Mouse (Mus musculus) neutrophil, adult 5-6 weeks (primary cell): ENCODE data around the gene Ptpn14. TPM values are rescaled to one million over a fixed set of nuclear protein-coding genes. Genes with fewer than 3 reads are reported as not detected.
A peak's percentile ranks its signal among the peaks of the same experiment; 100 is the strongest.

Experiments used
- ATAC-seq: fragments of 151-379, 151-347 bp; 2 replicates; pipeline ENCODE4 v1.8.0; 2017; ENCODE audit warnings: mild to moderate bottlenecking, moderate TSS enrichment; ENCODE audit not compliant: insufficient number of reproducible peaks, poor library complexity, low FRiP score, severe bottlenecking; ENCODE audit errors: extremely low read depth
- total RNA-seq: library from RNA; stranded (forward); fragments of 200-1000 nt; gene quantifications from 2 replicates; pipeline ENCODE4 v1.2.3, GENCODE M21; 2017

Ptpn14 gene
- total RNA-seq, 1 experiment from 2014 or later: 1.3 TPM

DNA sequence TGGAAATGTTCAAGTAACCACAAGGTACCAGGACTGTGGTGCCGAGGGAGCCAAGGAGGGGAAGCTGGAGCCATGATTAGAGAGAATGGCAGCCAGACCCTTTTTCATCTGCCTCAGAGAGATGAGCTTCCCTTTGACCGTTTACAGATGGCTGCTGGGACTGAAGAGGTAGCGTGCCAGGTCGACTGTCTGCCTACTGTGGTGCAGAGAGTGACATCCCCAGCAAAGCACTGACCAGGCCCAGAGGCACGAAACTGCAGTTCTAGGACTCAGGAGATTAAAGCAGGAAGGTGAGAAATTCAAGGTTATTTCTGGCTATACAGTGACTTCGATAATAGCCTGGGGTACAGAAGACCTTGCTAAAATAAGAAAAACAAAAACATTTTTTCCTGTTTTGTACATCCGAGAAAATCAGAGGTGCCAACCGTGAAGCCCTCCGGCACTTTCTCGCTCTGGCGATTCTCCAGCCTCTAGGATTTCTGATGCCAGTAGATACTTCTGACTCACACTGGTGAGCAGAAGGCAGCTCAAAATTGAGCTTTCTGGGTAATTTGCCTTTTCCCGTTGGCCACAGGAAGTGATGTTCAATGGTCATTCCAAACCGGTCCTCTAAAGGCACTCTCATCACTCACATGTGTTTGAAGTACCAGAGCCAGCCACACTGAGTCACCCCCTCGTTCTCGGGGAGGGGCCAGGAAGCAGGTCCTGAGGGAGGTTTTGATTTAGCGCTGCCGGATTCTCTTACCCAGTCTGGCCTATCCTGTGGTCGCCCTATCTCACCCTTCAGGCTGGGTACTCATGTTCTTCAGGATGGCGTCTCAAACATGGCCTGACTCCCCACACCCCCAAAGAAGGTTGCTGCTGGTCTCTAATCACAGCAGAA, 11.9 kb upstream of the Ptpn14 start:
- 0 out of 2 replicates have a peak, but pooled peaks have one; percentile 13 for ATAC-seq

DNA sequence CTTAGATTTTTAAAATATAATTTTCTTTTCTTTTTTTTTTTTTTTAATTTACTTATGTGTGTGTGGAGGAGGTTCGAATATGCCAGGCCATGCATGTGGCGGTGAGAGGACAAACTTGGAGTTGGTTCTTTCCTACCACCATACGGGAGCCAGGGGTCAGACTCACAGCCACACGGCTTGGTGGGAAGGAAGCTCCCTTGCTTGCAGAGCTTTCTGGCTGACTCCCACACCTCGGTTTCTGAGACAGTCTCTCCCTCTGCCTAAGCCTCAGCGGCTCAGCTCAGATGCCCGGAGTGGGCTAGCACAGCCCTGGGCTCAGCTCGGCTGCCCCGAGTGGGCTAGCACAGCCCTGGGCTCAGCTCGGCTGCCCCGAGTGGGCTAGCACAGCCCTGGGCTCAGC, 10.5 kb upstream of the Ptpn14 start:
- no peak for ATAC-seq

DNA sequence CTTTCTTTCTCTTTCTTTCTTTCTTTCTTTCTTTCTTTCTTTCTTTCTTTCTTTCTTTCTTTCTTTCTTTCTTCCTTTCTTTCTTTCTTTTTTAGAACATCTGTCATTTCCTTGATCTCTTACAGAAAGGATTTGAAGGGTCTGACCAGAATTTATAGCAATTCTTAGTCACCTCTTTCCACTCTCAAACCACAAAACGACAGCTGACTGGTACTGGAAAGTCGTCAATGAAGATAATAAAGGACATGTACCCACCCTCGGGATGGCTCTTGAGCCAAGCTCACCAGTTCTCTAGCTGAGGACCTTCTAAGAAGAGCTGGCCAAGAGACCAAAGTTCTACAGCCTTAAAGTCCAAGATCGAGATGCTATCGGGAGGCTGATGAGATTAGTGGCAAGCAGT, 9.5 kb upstream of the Ptpn14 start:
- ATAC-seq: no peak

DNA sequence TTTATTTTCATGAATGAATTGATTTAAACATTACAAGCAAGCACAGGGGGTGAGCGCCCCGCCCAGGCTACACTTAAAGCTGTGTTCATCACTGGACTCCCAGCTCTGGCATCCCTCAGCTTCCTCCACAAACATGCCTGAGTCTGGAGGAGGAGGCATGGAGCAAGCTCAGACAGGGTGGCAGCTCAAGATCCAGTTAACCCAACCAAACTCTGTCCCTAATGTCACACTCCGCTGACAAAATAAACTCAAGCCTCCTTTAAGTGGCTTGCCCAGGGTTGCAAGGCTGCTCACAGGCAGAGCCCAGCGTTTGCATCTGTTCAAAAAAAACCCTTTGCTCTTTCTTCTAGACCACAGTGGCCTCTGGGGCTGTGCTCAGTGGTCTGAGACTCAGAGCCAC, 1.9 kb upstream of the Ptpn14 start:
- no peak for ATAC-seq

DNA sequence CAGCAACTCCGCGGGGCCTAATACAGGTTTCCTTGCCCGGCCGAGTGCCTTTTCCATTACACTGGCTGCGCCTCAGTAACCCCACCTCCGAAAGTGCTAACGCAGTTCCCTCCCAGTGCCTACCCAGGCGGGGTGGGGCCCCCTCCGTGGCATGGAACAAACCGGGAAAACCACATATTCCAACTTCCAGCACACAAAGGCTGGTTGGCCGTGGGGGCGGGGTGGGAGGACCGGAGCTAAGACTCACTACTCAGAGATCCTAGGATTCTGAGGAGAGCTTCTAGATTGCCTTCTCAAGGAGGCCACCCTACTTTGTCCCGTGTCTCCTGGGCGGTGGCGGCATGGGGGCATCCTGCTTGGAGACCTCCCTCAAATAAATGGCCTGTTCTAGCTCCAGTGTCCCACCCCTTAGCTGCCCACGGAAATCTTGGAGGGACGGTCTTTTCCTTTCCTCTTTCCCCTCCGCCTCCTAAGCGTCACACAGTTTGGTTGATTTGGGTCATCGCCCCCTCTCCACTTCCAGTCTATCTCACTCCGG, 653 bp upstream of the Ptpn14 start:
- ATAC-seq: no peak

DNA sequence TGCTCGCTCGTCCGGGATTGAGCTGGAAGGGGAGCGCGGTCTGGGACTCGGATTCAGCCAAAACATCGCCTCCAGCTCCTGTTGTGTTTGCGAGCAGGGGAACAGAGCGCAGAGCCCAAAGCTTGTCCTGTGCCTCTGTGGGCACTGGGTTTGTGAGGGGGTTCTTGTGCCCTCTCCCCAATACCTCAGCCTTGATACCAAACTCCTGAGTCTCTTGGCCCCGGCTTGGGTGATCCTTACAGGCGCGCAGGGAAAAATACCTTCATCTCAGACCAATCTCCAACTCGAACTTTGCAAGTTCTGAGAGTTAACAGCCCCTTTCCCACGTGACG, 682 bp downstream of the Ptpn14 start:
- ATAC-seq: no peak

DNA sequence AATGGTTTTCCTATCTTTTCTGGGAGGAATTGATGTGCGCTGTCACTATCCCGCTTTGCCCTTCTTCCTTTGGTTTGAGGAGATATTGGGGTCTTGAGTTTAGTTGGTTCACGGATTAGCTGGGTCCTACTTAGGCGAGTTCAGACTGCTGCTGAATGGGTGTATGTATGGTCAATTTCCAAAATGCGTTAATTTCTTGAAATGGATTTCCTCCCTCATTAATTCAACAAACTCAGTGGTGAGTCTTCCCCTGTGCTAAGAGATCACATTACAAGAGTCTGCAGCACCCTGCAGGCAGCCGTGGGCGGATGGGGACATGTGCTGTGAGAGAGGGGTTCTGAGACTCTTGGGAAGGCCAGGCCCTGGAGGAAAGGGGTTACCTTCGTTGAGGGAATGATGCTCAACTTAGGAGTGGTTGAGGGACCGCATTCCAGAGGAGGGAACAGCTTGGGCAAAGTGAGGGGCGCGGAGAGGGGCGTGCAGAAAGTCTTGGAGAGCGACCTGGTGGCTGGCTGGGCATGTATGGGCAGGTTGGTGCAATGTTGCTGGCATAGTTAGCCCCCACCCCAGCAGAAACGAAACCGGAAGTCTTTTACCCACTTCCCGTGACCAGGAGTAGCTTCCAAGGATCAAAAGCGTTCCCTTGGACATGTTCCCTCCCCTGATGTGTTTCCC, 1.2 kb downstream of the Ptpn14 start:
- ATAC-seq: no peak

DNA sequence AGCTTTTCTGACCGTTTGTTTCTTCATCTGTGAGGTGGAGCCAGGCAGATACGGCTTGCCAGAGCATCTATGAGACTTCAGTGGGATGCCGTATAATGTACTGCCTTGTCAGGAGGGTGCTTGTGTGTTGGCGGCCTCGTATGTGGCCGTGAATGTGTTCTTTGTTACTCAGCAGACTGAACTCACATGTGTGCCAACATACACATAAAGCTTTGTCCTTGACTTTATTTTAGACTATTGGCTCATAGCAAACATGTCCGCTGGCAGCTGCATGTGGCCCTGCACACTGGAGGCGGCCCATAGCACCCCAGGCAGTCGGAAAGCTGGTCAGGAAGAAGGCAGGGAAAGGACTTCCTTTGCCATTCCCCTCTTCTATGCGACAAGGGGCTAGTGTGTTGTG, 3.6 kb downstream of the Ptpn14 start:
- no peak for ATAC-seq

DNA sequence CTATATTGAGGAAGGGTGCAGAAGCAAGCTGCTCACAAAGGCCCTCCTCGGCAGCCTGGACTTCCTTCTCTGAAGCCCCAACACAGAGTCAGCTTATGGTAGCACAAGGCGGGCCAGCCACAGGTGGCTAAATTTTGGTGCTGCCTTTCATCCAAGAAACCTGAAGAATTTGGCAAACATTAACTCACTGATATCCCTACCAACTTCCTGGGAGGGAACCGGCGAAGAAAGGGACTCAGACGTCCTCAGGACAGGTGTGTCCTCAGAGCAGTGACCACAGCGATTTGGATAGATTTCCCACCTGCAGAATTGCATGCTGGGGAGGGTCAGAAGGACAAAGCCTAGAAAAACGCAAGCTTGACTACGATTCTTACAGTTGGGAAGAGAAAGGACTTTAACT, 4.1 kb downstream of the Ptpn14 start:
- no peak for ATAC-seq

DNA sequence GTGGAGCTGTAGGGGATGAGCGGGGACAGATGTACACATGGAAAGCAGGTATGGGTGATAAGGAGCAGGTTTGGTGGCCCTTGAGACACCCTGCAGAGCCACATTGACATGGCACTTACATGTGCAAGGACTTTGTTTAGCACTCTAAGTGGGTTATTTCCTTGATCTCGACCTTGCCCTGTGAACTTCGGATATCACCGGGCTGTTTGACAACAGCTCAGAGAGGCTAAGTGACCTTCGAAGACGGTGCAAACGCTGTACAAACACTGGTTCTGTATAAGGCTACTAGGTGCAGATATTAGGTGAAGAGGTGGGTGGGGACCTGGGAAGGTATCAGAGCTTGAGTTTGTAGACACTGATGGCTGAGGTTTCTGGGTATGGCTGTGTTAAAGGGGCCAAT, 12.0 kb downstream of the Ptpn14 start:
- ATAC-seq: no peak

DNA sequence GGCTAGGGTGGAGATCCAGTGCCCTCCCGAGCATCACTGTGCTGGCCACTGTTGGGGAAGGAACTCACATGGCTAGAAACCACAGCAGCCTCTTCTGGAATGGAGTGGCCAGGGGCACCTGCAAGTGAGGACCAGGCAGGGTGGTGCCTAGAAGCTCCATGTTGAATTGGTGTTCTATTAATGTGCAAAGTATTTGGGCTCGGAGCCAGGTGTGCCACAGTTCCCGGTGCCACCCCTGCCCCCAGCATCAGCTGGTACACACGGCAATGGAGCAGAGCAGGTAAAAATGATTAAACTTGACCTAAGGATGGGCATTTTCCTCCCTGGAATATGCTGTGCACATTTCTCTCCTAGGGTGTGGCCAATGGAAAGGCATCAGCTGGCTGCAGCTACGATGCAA, 14.0 kb downstream of the Ptpn14 start:
- ATAC-seq: no peak

DNA sequence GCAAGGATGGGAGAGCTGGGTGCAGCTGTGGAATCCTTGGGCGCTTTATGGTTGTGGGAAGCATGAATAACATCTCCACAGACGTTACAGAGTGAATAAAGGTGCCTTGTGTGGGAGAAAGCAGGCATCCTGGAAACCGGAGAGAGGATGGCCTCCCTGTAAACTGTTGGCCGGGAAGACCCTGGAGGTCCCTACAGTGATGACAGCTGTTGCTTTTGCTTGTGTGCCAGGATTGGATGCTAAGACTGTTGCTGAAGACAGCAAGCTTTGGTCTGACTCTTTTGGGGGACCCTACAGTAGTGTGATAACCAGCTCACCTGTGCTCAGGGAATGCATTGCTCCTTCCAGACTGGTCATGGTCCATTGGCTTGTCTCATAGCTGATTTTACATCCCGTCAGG, 15.1 kb downstream of the Ptpn14 start:
- no peak for ATAC-seq

DNA sequence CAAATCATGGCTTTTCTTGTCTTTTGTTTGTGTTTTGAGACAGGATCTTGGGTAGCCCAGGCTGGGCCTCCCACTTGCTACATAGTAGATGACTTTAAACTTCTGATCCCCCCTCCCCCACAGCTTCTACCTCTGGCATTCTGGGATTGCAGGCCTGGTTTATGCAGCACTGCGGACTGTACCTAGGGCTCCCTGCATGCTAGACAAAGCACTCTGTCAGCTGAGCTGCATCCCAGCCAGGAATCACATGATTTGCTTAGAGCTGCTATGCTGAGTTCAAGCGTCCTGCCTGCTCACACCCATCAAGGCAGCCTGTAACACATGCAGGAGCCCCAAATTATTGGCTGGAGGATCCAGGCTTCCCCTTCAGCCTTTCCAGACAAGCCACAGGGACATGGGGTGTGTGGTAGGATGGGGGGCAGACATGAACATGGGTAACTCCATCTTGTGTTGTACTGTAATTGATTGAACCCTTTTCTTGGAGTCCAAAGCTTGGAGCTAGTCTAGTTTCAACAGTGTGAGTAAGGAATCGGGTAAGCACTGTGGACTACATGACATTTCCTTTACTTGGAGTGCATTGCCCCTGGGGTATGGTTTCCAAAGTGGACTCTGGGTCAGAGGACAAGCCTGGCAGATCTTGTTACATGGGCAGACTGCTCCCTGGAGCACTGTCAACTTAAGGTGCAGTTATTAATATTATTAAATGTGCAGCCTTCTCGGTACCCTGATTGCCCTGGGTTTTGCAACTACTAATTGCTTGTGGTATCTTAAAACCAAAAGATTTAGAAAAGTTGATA, 17.0 kb downstream of the Ptpn14 start:
- ATAC-seq: no peak

DNA sequence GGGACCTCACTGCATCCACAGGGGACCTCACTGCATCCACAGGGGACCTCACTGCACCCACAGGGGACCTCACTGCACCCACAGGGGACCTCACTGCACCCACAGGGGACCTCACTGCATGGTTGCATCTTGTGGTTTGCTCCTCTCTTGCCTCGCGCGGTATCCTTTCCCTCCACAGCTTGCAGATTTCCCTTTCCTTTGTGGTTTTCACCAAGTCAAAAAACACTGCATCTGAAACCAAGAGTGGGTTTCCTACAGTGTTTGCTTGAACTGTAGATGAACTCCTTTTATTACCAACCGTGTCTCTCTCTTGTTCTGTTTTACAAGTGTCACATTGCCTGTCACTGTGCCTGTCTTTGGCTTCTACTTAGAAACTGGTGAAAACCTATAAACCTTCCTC, 18.5 kb downstream of the Ptpn14 start:
- no peak for ATAC-seq

DNA sequence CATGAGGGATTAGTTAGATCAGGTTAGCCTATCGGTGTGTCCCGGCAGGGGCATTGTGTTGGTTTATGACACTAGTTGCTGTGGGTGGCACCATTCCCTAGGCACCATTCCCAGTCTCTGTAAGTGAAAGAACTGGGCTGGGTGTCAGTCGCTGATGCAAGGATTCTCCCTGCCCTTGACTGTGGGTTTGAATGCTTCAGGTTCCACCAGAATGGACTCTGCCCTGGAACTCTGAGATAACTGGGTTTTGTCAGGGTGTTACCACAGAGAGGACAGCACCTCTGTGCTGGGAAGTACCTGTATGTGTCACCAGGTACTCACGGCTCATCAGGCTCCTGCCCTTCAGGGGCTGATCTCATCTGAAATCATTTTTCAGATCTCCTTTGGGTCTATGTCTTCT, 21.7 kb downstream of the Ptpn14 start:
- ATAC-seq: no peak

DNA sequence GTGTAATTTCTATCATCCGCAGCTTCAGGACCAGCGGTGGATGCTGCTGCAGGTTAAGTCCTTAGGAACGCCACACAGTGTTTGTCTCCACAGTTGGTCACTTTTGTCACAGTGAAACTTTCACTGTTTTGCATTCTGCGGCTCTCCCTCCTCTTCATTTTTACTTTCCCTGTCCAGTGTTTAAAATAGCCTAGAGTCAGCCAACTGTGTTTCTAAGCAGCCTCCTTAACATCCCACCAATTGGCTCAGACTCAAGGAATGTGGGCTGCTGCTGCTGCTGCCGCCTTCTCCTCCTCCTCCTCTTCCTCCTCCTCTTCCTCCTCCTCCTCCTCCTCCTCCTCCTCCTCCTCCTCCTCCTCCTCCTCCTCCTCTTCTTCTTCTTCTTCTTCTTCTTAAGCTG, 22.2 kb downstream of the Ptpn14 start:
- ATAC-seq: no peak

DNA sequence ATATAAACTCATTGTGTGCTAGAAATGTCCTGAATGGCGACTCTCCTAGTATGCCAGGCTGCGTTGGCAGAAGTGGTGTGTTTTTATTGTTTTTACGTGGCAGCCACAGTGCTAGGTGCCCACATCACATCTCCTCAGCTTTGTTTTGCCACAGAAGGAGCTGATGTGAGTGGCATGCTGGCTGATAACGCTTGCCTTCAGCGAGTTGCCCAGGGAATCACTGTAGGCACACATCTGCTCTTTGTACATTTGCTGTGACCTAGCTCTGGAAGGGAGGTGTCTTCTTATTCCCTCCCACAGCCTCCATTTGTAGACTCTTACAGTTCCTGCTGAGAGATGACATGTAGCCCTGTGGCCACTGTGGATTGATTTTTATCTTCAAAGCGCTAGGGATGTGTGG, 24.2 kb downstream of the Ptpn14 start:
- ATAC-seq: no peak

DNA sequence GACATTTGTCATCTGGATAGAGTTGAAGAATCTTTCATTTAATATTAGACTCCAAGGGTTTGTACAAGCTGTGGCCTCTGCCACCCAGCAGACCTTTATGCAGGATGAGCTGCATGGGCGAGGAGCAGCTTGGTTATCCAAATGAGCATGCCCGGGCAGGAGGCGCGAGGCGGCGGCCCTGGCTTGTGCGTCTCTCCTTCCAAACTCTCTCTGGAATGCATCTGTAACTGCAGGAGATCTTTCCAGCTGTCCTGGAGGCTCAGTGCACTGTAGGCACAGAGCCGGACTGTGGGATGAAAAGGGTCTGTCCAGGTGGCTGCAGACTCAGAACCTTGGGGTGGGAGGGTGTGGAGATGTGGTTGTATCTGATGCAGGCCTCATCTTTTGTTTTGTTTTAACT, 27.0 kb downstream of the Ptpn14 start:
- no peak for ATAC-seq

DNA sequence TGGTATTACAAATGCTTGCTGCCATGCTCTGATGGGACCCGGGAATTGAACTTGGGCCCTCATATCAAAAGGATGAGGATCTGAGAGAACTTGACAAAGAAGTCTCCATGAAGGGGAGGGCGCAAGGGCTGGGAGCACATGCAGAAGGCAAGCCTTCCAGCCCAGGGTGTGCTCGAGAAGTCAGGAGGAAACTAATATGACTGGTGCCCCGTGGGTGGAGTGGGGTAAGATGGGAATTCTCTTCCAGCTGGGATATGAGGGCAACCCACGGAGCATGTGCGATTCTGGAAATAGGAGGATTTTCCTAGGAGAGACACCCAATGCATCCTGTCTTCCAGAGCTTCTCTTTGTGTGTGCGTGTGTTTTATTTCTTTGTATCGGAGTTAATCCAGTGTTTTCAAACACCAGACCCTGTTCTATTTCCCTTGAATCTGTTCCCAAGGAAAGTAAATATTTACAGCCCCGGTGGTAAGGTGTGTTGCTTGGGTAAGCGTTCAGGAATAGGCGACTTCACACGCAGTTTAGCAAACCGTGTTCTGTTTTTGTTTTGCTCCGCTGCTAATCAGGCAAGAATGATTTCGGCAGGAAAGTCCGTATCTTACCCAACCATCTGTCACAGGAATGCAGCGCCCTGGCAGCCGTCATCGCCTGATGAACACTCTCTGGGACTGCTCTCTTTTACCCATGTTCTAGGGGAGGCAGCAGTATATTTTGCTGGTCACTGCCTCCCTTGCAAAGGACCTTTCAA, 28.4 kb downstream of the Ptpn14 start:
- no peak for ATAC-seq
